Mouse (Mus musculus): Measurements from ENCODE around the gene Uqcc3.
"Not testable (repeated sequence)": the region's sequence is repeated elsewhere in the genome, so short reads cannot be mapped to it uniquely, and the experiment has no call there.

Uqcc3 gene

DNA sequence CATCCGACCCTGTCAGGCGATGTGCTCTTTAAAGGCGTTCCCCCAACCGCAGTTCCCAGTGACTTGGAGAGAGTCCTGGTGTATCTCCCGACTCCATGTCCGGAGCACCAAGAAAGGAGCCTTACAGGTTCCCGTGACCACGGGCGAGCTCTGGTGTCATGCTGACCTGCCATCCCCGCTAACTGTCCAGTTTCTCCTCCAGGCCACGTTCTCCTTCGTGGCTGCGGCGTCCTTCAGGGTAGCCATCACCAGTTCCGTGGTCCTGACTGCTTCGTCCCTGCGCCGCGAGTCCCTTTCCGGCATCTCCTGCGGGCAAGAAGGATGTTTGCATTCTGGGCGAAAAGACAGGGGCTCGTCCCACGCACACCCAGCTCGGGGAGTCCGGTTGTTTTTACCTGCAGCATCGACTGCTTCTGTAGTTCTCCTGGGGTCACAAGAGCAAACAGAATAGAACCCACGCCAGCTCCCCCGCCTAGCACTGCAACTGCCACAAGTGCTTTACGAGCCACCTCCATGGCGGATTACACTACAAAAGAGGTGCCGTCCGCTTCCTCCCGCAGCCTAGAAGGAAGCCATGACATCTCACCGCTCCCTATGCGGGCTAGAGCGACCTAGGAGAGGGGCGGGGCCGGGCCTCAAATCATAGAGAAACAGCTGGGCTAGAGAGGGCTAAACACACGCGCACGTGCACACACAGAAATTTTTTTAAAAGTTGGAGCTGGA, at the start of gene Uqcc3:
Gene Uqcc3 (minus strand): TSS at position 613 of the 723 bp plus-strand sequence.
- DNase-seq (ENCODE audit: low spot score in 2 of 2), result peak; percentile 80 to 85

DNA sequence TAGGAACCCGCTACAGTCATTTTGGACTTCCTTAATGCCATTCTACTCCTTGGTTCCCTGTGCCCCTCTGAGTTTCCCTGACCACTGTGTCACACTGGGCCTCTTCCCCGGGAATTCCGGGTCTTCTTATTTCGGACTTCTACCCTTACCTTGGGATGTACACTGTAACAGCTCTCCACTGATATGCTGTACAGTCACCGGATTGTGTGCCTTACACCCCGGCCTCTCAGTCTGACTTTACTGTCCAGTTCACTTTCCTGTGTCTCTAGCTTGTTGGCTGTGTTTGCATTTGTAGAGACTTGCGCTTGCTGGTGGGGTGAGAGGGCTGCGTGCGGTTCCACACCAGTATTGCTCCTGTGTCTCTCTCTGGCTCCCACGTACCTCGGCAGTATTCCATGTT, 49.4 kb upstream of the Uqcc3 start:
- DNase-seq (ENCODE audit: low spot score in 2 of 2), result no peak

GRCm38 (mm10) chr19:8929224-8930088, 48.7 kb upstream of the Uqcc3 start, which contains the start of the genes Rom1 and Eml3:
Gene Rom1 (minus strand): TSS chr19:8929356.
Gene Eml3 (plus strand): TSS chr19:8929552.
- DNase-seq (ENCODE audit: low spot score in 2 of 2), result peak; percentile 57 to 64

DNA sequence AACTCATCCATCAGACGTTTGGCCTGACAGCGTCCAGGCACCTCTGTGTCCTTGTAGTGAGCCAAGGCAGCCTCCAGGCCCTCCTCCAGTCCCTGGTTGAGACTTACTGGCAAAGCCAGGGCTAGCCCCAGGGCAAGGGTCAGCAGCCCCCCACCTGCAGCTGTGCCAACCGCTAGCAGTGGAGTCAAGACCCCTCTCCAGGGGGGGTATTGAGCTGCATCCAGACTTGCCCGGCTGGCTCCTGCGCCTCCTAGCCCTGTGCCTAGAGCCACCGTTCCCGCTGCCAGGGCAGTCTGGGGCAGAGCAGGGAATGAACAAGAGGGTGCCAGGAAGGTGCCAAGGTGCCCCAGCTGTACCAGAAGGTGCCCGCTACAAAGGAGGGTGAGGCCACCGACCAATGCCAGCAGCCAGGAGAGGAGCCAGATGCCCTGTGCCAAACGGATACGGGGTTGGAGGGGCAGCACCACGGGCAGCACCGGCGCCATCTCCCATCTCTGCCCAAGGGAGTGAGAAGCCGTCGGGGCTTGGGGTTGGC, 48.0 kb upstream of the Uqcc3 start:
- no peak for DNase-seq (ENCODE audit: low spot score in 2 of 2)

DNA sequence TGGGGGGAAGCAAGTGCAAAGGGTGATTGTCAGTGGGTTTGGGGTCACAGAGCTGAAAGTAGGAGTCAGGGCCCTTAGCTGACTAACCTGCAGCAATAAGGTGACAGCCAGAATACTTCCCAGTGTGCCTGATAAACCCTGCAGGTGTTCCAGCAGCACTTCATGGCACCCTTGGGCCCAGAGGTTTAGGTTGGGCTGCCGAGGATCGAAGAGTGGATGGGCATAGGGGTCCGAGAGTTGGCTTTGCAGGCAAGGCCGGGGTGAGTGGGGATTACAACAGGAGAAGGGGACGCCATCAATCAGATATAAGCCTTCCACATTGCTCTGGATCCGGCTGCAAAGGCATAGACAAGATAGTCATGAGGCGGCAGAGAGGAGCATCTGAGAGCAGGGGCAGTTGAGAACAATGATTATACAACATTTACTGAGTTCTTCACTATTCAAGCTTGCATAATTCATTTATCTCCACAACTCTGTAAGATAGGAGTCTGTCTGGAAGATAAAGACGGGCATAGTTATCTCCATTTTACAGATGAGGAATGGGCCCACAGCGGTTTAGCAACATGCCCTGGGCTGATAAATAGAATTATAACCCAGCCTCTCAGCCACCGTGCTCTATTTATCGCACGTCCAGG, 47.3 kb upstream of the Uqcc3 start:
- no peak for DNase-seq (ENCODE audit: low spot score in 2 of 2)

DNA sequence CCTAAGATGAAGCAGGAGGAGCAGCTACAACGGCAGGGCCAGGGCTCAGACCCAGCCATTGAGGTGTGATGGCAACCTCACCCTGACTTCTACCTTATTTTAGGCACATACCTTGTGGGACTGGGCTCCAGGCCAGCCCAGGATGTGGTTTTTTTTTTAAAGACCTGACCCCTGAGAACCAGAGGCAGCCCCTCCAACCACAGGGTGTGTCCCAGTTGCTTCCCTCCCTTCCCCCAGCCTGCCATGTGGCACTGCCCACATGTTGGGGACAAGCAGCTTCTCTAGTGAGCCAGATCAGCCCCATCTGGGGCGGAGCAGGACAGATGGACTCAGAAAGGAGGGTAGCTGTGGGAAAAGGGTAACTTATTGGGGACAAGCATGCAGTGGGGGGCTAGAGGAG, 46.0 kb upstream of the Uqcc3 start:
- DNase-seq (ENCODE audit: low spot score in 2 of 2), result no peak

GRCm38 (mm10) chr19:8921741-8922140, 41.0 kb upstream of the Uqcc3 start:
- DNase-seq (ENCODE audit: low spot score in 2 of 2), result no peak

- DNase-seq (ENCODE audit: low spot score in 2 of 2), result no peak
Measured at GRCm38 (mm10) chr19:8920836-8921291, 40.1 kb upstream of the Uqcc3 start.

DNA sequence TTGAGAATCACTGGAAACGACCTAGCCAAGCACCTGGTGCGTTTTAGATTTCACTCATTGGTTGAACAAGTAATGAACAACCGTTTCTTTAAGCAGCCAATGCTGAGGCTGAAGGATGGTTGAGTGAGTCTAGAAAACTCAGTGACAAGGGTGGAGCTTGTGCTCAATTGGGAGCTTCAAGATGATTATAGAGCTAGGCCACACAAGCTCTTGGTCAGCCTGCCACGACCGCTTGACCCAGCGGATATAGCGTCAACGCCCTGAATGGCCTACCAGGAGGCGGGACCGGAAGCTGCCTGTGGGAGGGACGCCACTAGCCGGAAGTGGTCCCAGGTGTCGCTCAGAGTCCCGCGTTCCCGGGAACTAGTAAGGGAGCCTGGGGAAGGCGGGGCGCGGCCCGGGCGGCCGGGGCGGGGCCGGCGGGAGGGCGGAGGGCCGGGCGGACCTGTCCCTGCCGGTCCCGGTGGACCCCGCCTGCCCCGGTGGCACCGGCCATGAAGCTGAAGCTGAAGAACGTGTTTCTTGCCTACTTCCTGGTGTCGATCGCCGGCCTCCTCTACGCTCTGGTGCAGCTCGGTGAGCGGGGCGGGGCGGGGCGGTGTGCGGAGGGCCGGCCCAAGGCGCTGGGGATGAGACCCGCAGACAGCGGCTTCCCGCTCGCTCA, 39.5 kb upstream of the Uqcc3 start, which contains the start of gene B3gat3:
Gene B3gat3 (plus strand): TSS at position 302 of the 664 bp plus-strand sequence.
- DNase-seq (ENCODE audit: low spot score in 2 of 2), result peak; percentile 87 to 89

DNA sequence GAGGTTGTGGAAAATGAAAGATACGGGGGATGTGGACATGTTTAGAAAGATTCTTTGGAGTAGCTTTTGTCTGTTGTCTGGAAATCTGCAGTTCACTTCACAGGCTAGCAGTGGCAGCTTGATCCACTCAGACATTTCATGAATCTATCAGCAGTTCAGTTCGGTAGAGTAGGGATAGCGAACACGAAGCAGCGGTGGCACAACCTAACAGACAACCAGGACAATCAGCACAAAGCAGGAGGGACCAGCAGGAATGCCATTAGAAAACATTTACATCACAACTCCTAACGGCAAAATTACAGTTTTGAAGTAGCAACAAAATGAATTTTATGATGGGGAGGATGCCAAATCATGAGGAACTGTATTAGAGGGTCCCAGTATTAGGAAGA, 39.0 kb upstream of the Uqcc3 start:
- DNase-seq (ENCODE audit: low spot score in 2 of 2), result no peak

DNA sequence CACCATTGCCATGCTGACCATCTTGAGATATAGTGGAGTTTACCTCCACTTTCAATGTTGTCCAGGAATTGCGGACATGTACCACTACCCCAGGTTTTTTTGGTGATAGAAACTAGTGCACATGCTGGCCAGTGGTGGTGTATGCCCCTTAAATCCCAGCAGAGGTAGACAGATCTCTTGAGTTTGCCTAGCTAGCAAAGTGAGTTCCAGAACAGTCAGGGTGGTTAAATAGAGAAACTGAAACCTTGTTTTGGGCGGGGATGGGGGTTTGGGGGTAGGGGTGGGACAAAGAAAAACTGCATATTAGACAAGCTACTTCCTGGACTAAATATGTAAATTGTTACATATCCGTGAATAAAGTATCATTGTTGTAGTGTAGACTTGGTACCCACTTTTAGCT, 38.3 kb upstream of the Uqcc3 start:
- DNase-seq (ENCODE audit: low spot score in 2 of 2), result no peak

DNA sequence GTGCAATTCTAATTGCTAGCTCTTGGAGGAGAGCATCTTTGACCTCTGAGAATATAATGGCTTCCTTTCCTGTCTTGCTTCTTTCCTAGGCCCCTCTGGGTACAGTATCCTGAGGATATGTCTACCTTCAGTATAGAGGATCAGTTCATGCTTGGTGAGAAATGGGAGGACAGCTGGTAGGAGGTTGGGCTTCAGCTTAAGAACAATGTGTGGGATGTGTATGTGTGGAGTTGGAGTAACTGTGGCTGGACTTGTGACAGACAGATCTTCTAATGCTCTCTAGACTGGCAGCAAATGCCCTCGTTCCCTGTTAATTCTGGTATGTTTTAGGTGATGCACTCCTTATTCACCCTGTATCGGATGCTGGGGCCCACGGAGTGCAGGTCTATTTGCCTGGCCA, 33.5 kb upstream of the Uqcc3 start:
- DNase-seq (ENCODE audit: low spot score in 2 of 2), result no peak

DNA sequence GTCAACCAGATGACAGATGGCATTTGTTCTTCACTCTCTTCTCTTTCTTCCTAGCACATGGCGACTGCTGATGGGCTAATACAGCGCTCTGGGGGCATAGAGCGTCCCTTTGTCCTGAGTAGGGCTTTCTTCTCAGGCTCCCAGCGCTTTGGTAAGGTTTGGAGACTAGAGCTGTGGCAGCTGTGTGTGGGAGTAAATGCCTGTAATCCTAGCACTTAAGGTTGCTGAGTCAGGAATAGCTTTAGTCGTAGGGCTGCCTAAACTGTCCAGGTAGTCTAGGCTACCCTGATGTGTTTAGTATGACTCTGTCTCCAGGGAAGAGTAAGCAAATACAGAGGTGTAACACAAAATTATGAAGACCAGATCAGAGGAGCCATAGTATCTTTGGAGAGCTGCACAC, 31.1 kb upstream of the Uqcc3 start:
- DNase-seq (ENCODE audit: low spot score in 2 of 2), result no peak

- DNase-seq (ENCODE audit: low spot score in 2 of 2), result no peak
Measured at GRCm38 (mm10) chr19:8908531-8908930, 27.8 kb upstream of the Uqcc3 start.

GRCm38 (mm10) chr19:8903412-8903811, 22.7 kb upstream of the Uqcc3 start:
- DNase-seq (ENCODE audit: low spot score in 2 of 2), result no peak

- DNase-seq (ENCODE audit: low spot score in 2 of 2), result no peak
Measured at GRCm38 (mm10) chr19:8899079-8899478, 18.4 kb upstream of the Uqcc3 start.

GRCm38 (mm10) chr19:8898576-8898975, 17.9 kb upstream of the Uqcc3 start:
- no peak for DNase-seq (ENCODE audit: low spot score in 2 of 2)

DNA sequence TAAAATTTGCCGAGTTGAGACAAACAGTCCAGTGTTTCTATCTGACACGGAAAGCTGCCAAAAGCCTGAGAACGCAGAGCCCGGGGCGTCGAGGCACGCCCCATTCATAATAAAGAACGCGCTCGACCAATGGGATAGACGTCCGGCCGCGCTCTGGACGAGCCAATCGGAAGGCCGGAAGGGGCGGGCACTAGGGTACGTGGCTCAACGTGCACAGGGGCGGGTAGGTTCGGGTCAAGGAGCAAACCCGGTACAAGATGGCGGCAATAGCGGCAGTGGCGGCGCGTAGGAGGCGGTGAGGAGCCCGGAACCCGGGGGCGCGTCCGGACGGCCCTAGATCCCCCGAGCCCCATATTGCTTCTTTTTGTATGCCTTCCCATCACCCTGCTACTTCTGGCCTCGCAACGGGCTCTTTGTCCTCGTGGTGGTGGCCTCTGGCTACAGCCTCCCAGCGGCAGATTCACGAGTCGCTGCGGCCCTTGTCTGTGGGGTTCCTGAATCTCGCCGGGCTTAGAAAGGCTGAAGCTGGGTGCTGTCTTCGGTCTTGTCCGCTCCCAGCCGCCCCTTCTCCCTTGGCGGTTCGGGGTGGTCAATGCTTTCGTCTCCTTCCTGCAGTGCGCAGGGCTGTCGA, 17.3 kb upstream of the Uqcc3 start, which contains the start of gene Ganab:
Gene Ganab (plus strand): TSS at position 207 of the 631 bp plus-strand sequence.
- peak; percentile 91 to 95 for DNase-seq (ENCODE audit: low spot score in 2 of 2)

- DNase-seq (ENCODE audit: low spot score in 2 of 2), result peak in 1 of 2 experiments; percentile 26
Measured at GRCm38 (mm10) chr19:8897211-8897864, 16.6 kb upstream of the Uqcc3 start.

- not testable (repeated sequence) for DNase-seq (ENCODE audit: low spot score in 2 of 2)
Measured at GRCm38 (mm10) chr19:8896231-8896630, 15.5 kb upstream of the Uqcc3 start.
